Comparison of ENCODE assay signal across 8 mouse cellular contexts in genomic region chr4:141998282-141998821, GRCm38 (mm10). TPM values are rescaled to one million over a fixed set of nuclear protein-coding genes. Genes with fewer than 3 reads are reported as not detected.
DNase-seq lines count a peak whose midpoint lies in the region; ATAC-seq and TF ChIP-seq lines count a peak whose summit lies in the region.

No protein-coding gene starts in this region.

- 23% methylated on average over 11 of the region's 11 CpGs for WGBS in lung, embryonic 14.5 days
- 26% methylated on average over 11 of the region's 11 CpGs for WGBS in midbrain, embryonic 11.5 days

- no peak overlapping the region for H3K9ac ChIP-seq in lung, embryonic 14.5 days
- no peak overlapping the region for H3K9ac ChIP-seq in midbrain, embryonic 11.5 days (ENCODE audit: low read length)

- H3K4me2 ChIP-seq in lung, embryonic 14.5 days: peak overlapping the region; percentile 51
- H3K4me2 ChIP-seq in midbrain, embryonic 11.5 days: peak overlapping the region; percentile 40

- no peaks in the 10 kb centered on the region for H3K4me1 ChIP-seq in lung, embryonic 14.5 days (ENCODE audit: insufficient read depth)
- H3K4me1 ChIP-seq in midbrain, embryonic 11.5 days (ENCODE audit: control insufficient read depth, insufficient read depth, low read length): no peaks in the 10 kb centered on the region

- peak overlapping the region; percentile 18 for H3K4me3 ChIP-seq in lung, embryonic 14.5 days (ENCODE audit: low read depth, low read length)
- H3K4me3 ChIP-seq in midbrain, embryonic 11.5 days (ENCODE audit: low read depth, low read length): peak overlapping the region; percentile 28

- H3K36me3 ChIP-seq in lung, embryonic 14.5 days (ENCODE audit: insufficient read depth): no peaks in the 10 kb centered on the region
- no peaks in the 10 kb centered on the region for H3K36me3 ChIP-seq in midbrain, embryonic 11.5 days (ENCODE audit: control insufficient read depth, insufficient read depth, low read length)

- no peak for ATAC-seq in lung, embryonic 14.5 days (ENCODE audit: insufficient read depth)
- peak; percentile 84 for ATAC-seq in midbrain, embryonic 11.5 days (ENCODE audit: low FRiP score)

- H3K9me3 ChIP-seq in lung, embryonic 14.5 days (ENCODE audit: low read depth, low read length): no peaks in the 10 kb centered on the region
- no peaks in the 10 kb centered on the region for H3K9me3 ChIP-seq in midbrain, embryonic 11.5 days (ENCODE audit: control insufficient read depth, low read length)

- no peak for DNase-seq in lung, embryonic 14.5 days
- no peak for DNase-seq in lung, postnatal 25 days (ENCODE audit: low spot score)
- peak; percentile 50 for DNase-seq in embryo, embryonic 9.5 days (ENCODE audit: extremely low spot score)
- DNase-seq in induced T-regulatory cell, adult 2 months (ENCODE audit: low read depth): peak; percentile 57
- DNase-seq in midbrain, embryonic 11.5 days (ENCODE audit: low spot score, missing footprints): peak; percentile 93
- no peak for DNase-seq in layer of hippocampus, postnatal 36 days
- no peak for DNase-seq in adrenal gland, postnatal 10 days
- no peak for DNase-seq in lung, postnatal 10 days

- no peaks in the 10 kb centered on the region for H3K27me3 ChIP-seq in lung, embryonic 14.5 days (ENCODE audit: insufficient read depth, low read length)
- H3K27me3 ChIP-seq in midbrain, embryonic 11.5 days (ENCODE audit: control insufficient read depth, insufficient read depth, low read length): no peaks in the 10 kb centered on the region

- no peak overlapping the region for H3K27ac ChIP-seq in lung, embryonic 14.5 days (ENCODE audit: low read depth)
- H3K27ac ChIP-seq in midbrain, embryonic 11.5 days (ENCODE audit: low read depth, low read length): no peak overlapping the region

- TF ChIP-seq CTCF in lung, embryonic 14.5 days (IDR thresholded peaks at IDR 0.05; ENCODE audit: low read depth): no peak

RNA-seq across cellular contexts. Expression of gene Fhad1, which starts 16.5 kb away (rescaled TPM):
- 0.68 and 1.4 TPM in 2 replicates for polyA plus RNA-seq in lung, embryonic 14.5 days (2014; fragmentation: Nextera tagmentation; extraction: Ambion mirVana)
- 1.7 and 2.4 TPM in 2 replicates for polyA plus RNA-seq in midbrain, embryonic 11.5 days (2014; fragmentation: Nextera tagmentation; extraction: Ambion mirVana)
- 1 to 10 TPM; 8.6 to 9.7 TPM for total RNA-seq in layer of hippocampus, postnatal 36 days (2021)
- under 1 TPM; 0.45 to 0.79 TPM for total RNA-seq in adrenal gland, postnatal 10 days (2021)

Comparison
In these comparisons a context has a peak if more than half of its experiments do, and no peak if none do; other contexts are left out.
1. DNase-seq: peak in embryo, embryonic 9.5 days (single experiment), induced T-regulatory cell, adult 2 months (single experiment) and midbrain, embryonic 11.5 days (single experiment); none in lung, embryonic 14.5 days (single experiment), lung, postnatal 25 days (single experiment), layer of hippocampus, postnatal 36 days (0 of 2), adrenal gland, postnatal 10 days (single experiment) and lung, postnatal 10 days (single experiment).
2. RNA of gene Fhad1, which starts 16.5 kb away (total RNA-seq): 8.6 to 9.7 TPM in layer of hippocampus, postnatal 36 days; 0.45 to 0.79 TPM in adrenal gland, postnatal 10 days; every median in the first group is over 4 times any median in the second.